Mouse (Mus musculus) hindbrain, embryonic 16.5 days (tissue): ENCODE data around the gene Arl2. TPM values are rescaled to one million over a fixed set of nuclear protein-coding genes. Genes with fewer than 3 reads are reported as not detected.
A peak's percentile ranks its signal among the peaks of the same experiment; 100 is the strongest.
"Not testable (repeated sequence)": the region's sequence is repeated elsewhere in the genome, so short reads cannot be mapped to it uniquely, and the experiment has no call there.

Experiments used
- ATAC-seq: fragments of 200-750 bp; cut with Nextera tagmentation; 2 replicates; pipeline ENCODE4 v1.8.0; 2017; ENCODE audit warnings: moderate TSS enrichment, moderate library complexity
- H3K27ac ChIP-seq: fragments of 300-500 bp; sonication (generic); 2 replicates; pipeline ENCODE4 v1.5.1; 2014; ENCODE audit warnings: low read depth, mild to moderate bottlenecking, control low read depth, low read length, moderate library complexity
- H3K27me3 ChIP-seq: fragments of 300-500 bp; sonication (generic); replicated peaks from 2 replicates; pipeline ENCODE4 v1.6.1; 2014; ENCODE audit warnings: low read length; ENCODE audit not compliant: control insufficient read depth, insufficient read depth
- H3K36me3 ChIP-seq: fragments of 300-500 bp; sonication (generic); 2 replicates; pipeline ENCODE4 v1.6.1; 2014; ENCODE audit warnings: mild to moderate bottlenecking, low read length, moderate library complexity, mixed read lengths; ENCODE audit not compliant: control insufficient read depth, insufficient read depth
- H3K4me1 ChIP-seq: fragments of 300-500 bp; sonication (generic); 2 replicates; pipeline ENCODE4 v1.6.1; 2014; ENCODE audit warnings: low read depth, low read length; ENCODE audit not compliant: control insufficient read depth, insufficient read depth
- H3K4me2 ChIP-seq: fragments of 300-500 bp; sonication (generic); 2 replicates; pipeline ENCODE4 v1.6.1; 2014; ENCODE audit warnings: mild to moderate bottlenecking, low read length, control low read depth, moderate library complexity
- H3K4me3 ChIP-seq: fragments of 300-500 bp; sonication (generic); 2 replicates; pipeline ENCODE4 v1.5.1; 2014; ENCODE audit warnings: mild to moderate bottlenecking, low read length, control low read depth, moderate library complexity
- H3K9ac ChIP-seq: fragments of 300-500 bp; sonication (generic); 2 replicates; pipeline ENCODE4 v1.6.1; 2014; ENCODE audit warnings: low read depth, mild to moderate bottlenecking, control low read depth, low read length, moderate library complexity
- H3K9me3 ChIP-seq: fragments of 300-500 bp; sonication (generic); 2 replicates; pipeline ENCODE4 v1.6.1; 2014; ENCODE audit warnings: mild to moderate bottlenecking, low read length, moderate library complexity; ENCODE audit not compliant: control insufficient read depth
- WGBS: fragments of 180-500 bp; shearing (Covaris S2); extraction: QIAGEN DNeasy Blood & Tissue Kit; methylation state at CpG from one replicate; pipeline ENCODE4 v1.1.7; 2014; 5-methylcytosine and 5-hydroxymethylcytosine counted together
- polyA plus RNA-seq: library from polyadenylated mRNA; unstranded; fragments of >200 nt; fragmentation: Nextera tagmentation; extraction: Ambion mirVana; gene quantifications from 2 replicates; pipeline ENCODE4 v1.2.1, GENCODE M21; 2015

Arl2 gene
- polyA plus RNA-seq, 1 experiment from 2014 or later: 162 TPM

- ATAC-seq: no peak
- Histone ChIP-seq H3K27me3 (no peaks in the 10 kb centered on the region), H3K4me1 (no peaks in the 10 kb centered on the region), H3K9me3 (no peaks in the 10 kb centered on the region), H3K9ac (no peak overlapping the region), H3K36me3 (no peaks in the 10 kb centered on the region), H3K4me2 (no peak overlapping the region), H3K4me3 (no peak overlapping the region), H3K27ac (no peak overlapping the region)
- WGBS: 77% methylated on average over 6 of the region's 6 CpGs
Measured at GRCm38 (mm10) chr19:6157220-6157619, 15.9 kb upstream of the Arl2 start.

- Histone ChIP-seq H3K27me3 (no peaks in the 10 kb centered on the region), H3K4me1 (no peaks in the 10 kb centered on the region), H3K36me3 (no peaks in the 10 kb centered on the region), H3K9me3 (no peaks in the 10 kb centered on the region), H3K4me3 (no peak overlapping the region), H3K9ac (no peak overlapping the region), H3K27ac (no peak overlapping the region), H3K4me2 (no peak overlapping the region)
- 56% methylated on average over 8 of the region's 8 CpGs for WGBS
- ATAC-seq: no peak
Measured at GRCm38 (mm10) chr19:6156372-6156771, 15.0 kb upstream of the Arl2 start.

- H3K4me1 ChIP-seq: no peaks in the 10 kb centered on the region
- H3K27me3 ChIP-seq: no peaks in the 10 kb centered on the region
- no peak overlapping the region for H3K9ac ChIP-seq
- no peak overlapping the region for H3K27ac ChIP-seq
- no peaks in the 10 kb centered on the region for H3K9me3 ChIP-seq
- H3K36me3 ChIP-seq: no peaks in the 10 kb centered on the region
- no peak overlapping the region for H3K4me3 ChIP-seq
- ATAC-seq: no peak
- 77% methylated on average over 9 of the region's 9 CpGs for WGBS
- no peak overlapping the region for H3K4me2 ChIP-seq
Measured at GRCm38 (mm10) chr19:6155174-6155573, 13.8 kb upstream of the Arl2 start.

- Histone ChIP-seq H3K4me2 (no peak overlapping the region), H3K4me3 (no peak overlapping the region), H3K9me3 (no peaks in the 10 kb centered on the region), H3K36me3 (no peaks in the 10 kb centered on the region), H3K4me1 (peaks cover 6% of the 10 kb centered on the region), H3K9ac (no peak overlapping the region), H3K27ac (no peak overlapping the region), H3K27me3 (no peaks in the 10 kb centered on the region)
- WGBS: 80% methylated on average over 5 of the region's 5 CpGs
- no peak for ATAC-seq
Measured at GRCm38 (mm10) chr19:6144842-6145241, 3.5 kb upstream of the Arl2 start.

- WGBS: under 1% methylated on average over 55 of the region's 68 CpGs
- peak; percentile 94 for ATAC-seq
Measured at GRCm38 (mm10) chr19:6140678-6141393, 512 bp downstream of the Arl2 start, which contains the start of gene Batf2. Batf2 (plus strand) TSS chr19:6140983.

GRCm38 (mm10) chr19:6140374-6140677 lies 1.0 kb downstream of the Arl2 start:
- Histone ChIP-seq H3K4me1 (peaks cover 11% of the 10 kb centered on the region), H3K9ac (peak overlapping the region; percentile 71), H3K36me3 (peaks cover 7% of the 10 kb centered on the region), H3K4me3 (peak overlapping the region; percentile 53), H3K9me3 (no peaks in the 10 kb centered on the region), H3K27me3 (no peaks in the 10 kb centered on the region), H3K27ac (peak overlapping the region; percentile 94), H3K4me2 (peak overlapping the region; percentile 69)
- no peak for ATAC-seq
- WGBS: 6% methylated on average over 16 of the region's 16 CpGs

More at GRCm38 (mm10) chr19:6140678-6141393, 512 bp downstream of the Arl2 start, which contains the start of gene Batf2:
- Histone ChIP-seq H3K9me3 (no peaks in the 10 kb centered on the region), H3K36me3 (peaks cover 2% of the 10 kb centered on the region; the same call in 1 of the 2 replicates), H3K27ac (peak within 1 kb of the TSS; percentile 94), H3K4me2 (peak within 1 kb of the TSS; percentile 69), H3K4me1 (peaks cover 11% of the 10 kb centered on the region), H3K27me3 (no peaks in the 10 kb centered on the region), H3K4me3 (peak within 1 kb of the TSS; percentile 53), H3K9ac (peak within 1 kb of the TSS; percentile 71)

GRCm38 (mm10) chr19:6139701-6140100 lies 1.6 kb downstream of the Arl2 start:
- Histone ChIP-seq H3K9me3 (no peaks in the 10 kb centered on the region), H3K27ac (no peak overlapping the region), H3K4me2 (peak overlapping the region; percentile 69), H3K36me3 (peaks cover 8% of the 10 kb centered on the region), H3K4me1 (peaks cover 11% of the 10 kb centered on the region), H3K27me3 (no peaks in the 10 kb centered on the region), H3K9ac (peak overlapping the region; percentile 71), H3K4me3 (peak overlapping the region; percentile 53)
- WGBS: 90% methylated on average over 6 of the region's 6 CpGs
- ATAC-seq: no peak

- H3K9me3 ChIP-seq: no peaks in the 10 kb centered on the region
- H3K4me3 ChIP-seq: no peak overlapping the region
- H3K4me1 ChIP-seq: peaks cover 8% of the 10 kb centered on the region
- H3K9ac ChIP-seq: no peak overlapping the region
- 87% methylated on average over 3 of the region's 3 CpGs for WGBS
- no peak for ATAC-seq
- H3K36me3 ChIP-seq: peaks cover 8% of the 10 kb centered on the region
- H3K27ac ChIP-seq: no peak overlapping the region
- H3K4me2 ChIP-seq: no peak overlapping the region
- no peaks in the 10 kb centered on the region for H3K27me3 ChIP-seq
Measured at GRCm38 (mm10) chr19:6136397-6136796, 5.0 kb downstream of the Arl2 start.

GRCm38 (mm10) chr19:6133197-6133596 lies 8.2 kb downstream of the Arl2 start:
- H3K9ac ChIP-seq, H3K4me1 ChIP-seq, H3K36me3 ChIP-seq, H3K27ac ChIP-seq, H3K4me3 ChIP-seq, H3K4me2 ChIP-seq, H3K27me3 ChIP-seq, H3K9me3 ChIP-seq: not testable (repeated sequence)
- WGBS: 60% methylated on average over 1 of the region's 1 CpGs
- ATAC-seq: peak; percentile 15; the same call in 1 of the 2 replicates
